12 mouse cellular contexts compared by ENCODE assay signal in genomic region chr14:114837652-114838276, GRCm38 (mm10).
DNase-seq lines count a peak whose midpoint lies in the region; ATAC-seq and TF ChIP-seq lines count a peak whose summit lies in the region.
"Had no signal": no experiment of that assay in that cellular context is flagged by ENCODE, and none has a peak within 500 bp of the region (broad histone marks: within the 10 kb centered on the region; RNA-seq: fewer than 3 reads in every experiment).

No protein-coding gene starts in this region.

- TF ChIP-seq POLR2A in limb, embryonic 14.5 days (IDR thresholded peaks at IDR 0.05; ENCODE audit: borderline replicate concordance, extremely low read depth, insufficient read depth, insufficient read length): no peak

- H3K9me3 ChIP-seq in midbrain, embryonic 11.5 days (ENCODE audit: control insufficient read depth, low read length): no peaks in the 10 kb centered on the region
- no peaks in the 10 kb centered on the region for H3K9me3 ChIP-seq in midbrain, embryonic 10.5 days (replicated peaks)
- no peaks in the 10 kb centered on the region for H3K9me3 ChIP-seq in limb, embryonic 14.5 days (ENCODE audit: control insufficient read depth, low read length)
- H3K9me3 ChIP-seq in neural tube, embryonic 14.5 days (ENCODE audit: control insufficient read depth, low read length): no peaks in the 10 kb centered on the region

- no peaks in the 10 kb centered on the region for H3K27me3 ChIP-seq in midbrain, embryonic 11.5 days (ENCODE audit: control insufficient read depth, insufficient read depth, low read length)
- no peaks in the 10 kb centered on the region for H3K27me3 ChIP-seq in midbrain, embryonic 10.5 days (ENCODE audit: low read depth, poor library complexity, severe bottlenecking)
- H3K27me3 ChIP-seq in limb, embryonic 14.5 days (ENCODE audit: control insufficient read depth, insufficient read depth, low read length): no peaks in the 10 kb centered on the region
- no peaks in the 10 kb centered on the region for H3K27me3 ChIP-seq in neural tube, embryonic 14.5 days (ENCODE audit: control insufficient read depth, insufficient read depth, low read length)

- DNase-seq in embryo, embryonic 10 days (ENCODE audit: low spot score): peak; percentile 66
- no peak for DNase-seq in embryo, embryonic 10.5 days (ENCODE audit: low spot score)
- no peak for DNase-seq in midbrain, embryonic 11.5 days (ENCODE audit: low spot score, missing footprints)
- DNase-seq in midbrain, embryonic 10.5 days (ENCODE audit: low spot score): no peak
- DNase-seq in limb, embryonic 14.5 days (ENCODE audit: low spot score): no peak
- no peak for DNase-seq in ovary, postnatal 14 days (ENCODE audit: low spot score)
- DNase-seq in lung, postnatal 10 days: no peak
- DNase-seq: adrenal gland, postnatal 36 days; cerebellum, postnatal 10 days; heart, adult 18-20 months; lung, postnatal 36 days had no signal

- H3K9ac ChIP-seq in midbrain, embryonic 11.5 days (ENCODE audit: low read length): no peak overlapping the region
- no peak overlapping the region for H3K9ac ChIP-seq in limb, embryonic 14.5 days (ENCODE audit: low read depth, low read length, severe bottlenecking)
- H3K9ac ChIP-seq in neural tube, embryonic 14.5 days (replicated peaks; ENCODE audit: low read depth, low read length): no peak overlapping the region

- WGBS in midbrain, embryonic 11.5 days: 39% methylated on average over 16 of the region's 16 CpGs
- 51% methylated on average over 16 of the region's 16 CpGs for WGBS in midbrain, embryonic 10.5 days
- 25% methylated on average over 16 of the region's 16 CpGs for WGBS in limb, embryonic 14.5 days
- 14% methylated on average over 16 of the region's 16 CpGs for WGBS in neural tube, embryonic 14.5 days

- H3K4me1 ChIP-seq in midbrain, embryonic 11.5 days (ENCODE audit: control insufficient read depth, insufficient read depth, low read length): peaks cover 9% of the 10 kb centered on the region; the same call in 1 of the 2 replicates
- H3K4me1 ChIP-seq in midbrain, embryonic 10.5 days: peaks cover 26% of the 10 kb centered on the region
- H3K4me1 ChIP-seq in limb, embryonic 14.5 days (ENCODE audit: control insufficient read depth, insufficient read depth, low read length): no peaks in the 10 kb centered on the region; the same call in 1 of the 2 replicates
- 0 out of 2 replicates have a peak, but pooled peaks cover 4% of the 10 kb centered on the region for H3K4me1 ChIP-seq in neural tube, embryonic 14.5 days (ENCODE audit: control insufficient read depth, insufficient read depth, low read length)

- peak overlapping the region; percentile 13 for H3K4me2 ChIP-seq in midbrain, embryonic 11.5 days
- no peak overlapping the region for H3K4me2 ChIP-seq in limb, embryonic 14.5 days (replicated peaks; ENCODE audit: low read depth, low read length, severe bottlenecking)
- H3K4me2 ChIP-seq in neural tube, embryonic 14.5 days (ENCODE audit: low read depth, low read length): peak overlapping the region; percentile 31; the same call in 1 of the 2 replicates

- H3K36me3 ChIP-seq in midbrain, embryonic 11.5 days (ENCODE audit: control insufficient read depth, insufficient read depth, low read length): no peaks in the 10 kb centered on the region
- H3K36me3 ChIP-seq in midbrain, embryonic 10.5 days: no peaks in the 10 kb centered on the region
- no peaks in the 10 kb centered on the region for H3K36me3 ChIP-seq in limb, embryonic 14.5 days (ENCODE audit: control insufficient read depth, insufficient read depth, low read length)
- H3K36me3 ChIP-seq in neural tube, embryonic 14.5 days (ENCODE audit: control insufficient read depth, insufficient read depth, low read length): no peaks in the 10 kb centered on the region

- no peak overlapping the region for H3K27ac ChIP-seq in midbrain, embryonic 11.5 days (ENCODE audit: low read depth, low read length)
- H3K27ac ChIP-seq in midbrain, embryonic 10.5 days (replicated peaks): no peak overlapping the region
- H3K27ac ChIP-seq in limb, embryonic 14.5 days (replicated peaks; ENCODE audit: low read depth, low read length): no peak overlapping the region
- H3K27ac ChIP-seq in neural tube, embryonic 14.5 days (ENCODE audit: low read depth, low read length): no peak overlapping the region

- peak; percentile 49; the same call in 1 of the 2 replicates for ATAC-seq in midbrain, embryonic 11.5 days (ENCODE audit: low FRiP score)
- ATAC-seq in limb, embryonic 14.5 days (ENCODE audit: low FRiP score, low read depth): 0 out of 2 replicates have a peak, but pooled peaks have one; percentile 34
- ATAC-seq in neural tube, embryonic 14.5 days (ENCODE audit: low read depth): peak; percentile 53; the same call in 1 of the 2 replicates

- no peak overlapping the region for H3K4me3 ChIP-seq in midbrain, embryonic 11.5 days (ENCODE audit: low read depth, low read length)
- no peak overlapping the region for H3K4me3 ChIP-seq in midbrain, embryonic 10.5 days
- H3K4me3 ChIP-seq in limb, embryonic 14.5 days (replicated peaks; ENCODE audit: low read length): no peak overlapping the region
- no peak overlapping the region for H3K4me3 ChIP-seq in neural tube, embryonic 14.5 days (ENCODE audit: low read depth, low read length)
